Mouse (Mus musculus): ENCODE data around the gene Ttc7. TPM values are rescaled to one million over a fixed set of nuclear protein-coding genes. Genes with fewer than 3 reads are reported as not detected.

Gene Ttc7
- total and polyA plus RNA-seq, 3 experiments: 22.8 to 42.4 TPM; not detected in 1

DNA sequence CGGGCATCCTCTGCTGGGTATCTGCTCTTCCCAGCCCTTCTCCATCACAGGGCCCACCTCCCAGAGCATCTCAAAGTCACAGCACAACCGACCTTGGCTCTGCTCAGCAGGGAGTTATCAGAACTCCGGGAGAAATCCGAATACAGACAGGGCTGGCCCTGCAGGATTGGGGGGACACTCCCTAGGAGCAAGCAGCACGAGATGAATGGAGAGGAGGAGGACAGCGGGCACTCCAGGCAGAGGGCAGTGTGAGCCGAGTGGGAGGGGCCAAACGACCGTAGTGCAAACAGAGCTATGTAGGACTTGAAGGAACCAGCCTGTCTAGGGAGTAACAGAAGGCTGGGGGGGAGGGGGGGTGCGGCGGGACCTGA, 48.2 kb downstream of the Ttc7 start:
- Histone ChIP-seq H3K27me3 (ENCODE audit: control insufficient read depth in 1 of 2, insufficient read depth in 2 of 2, low read length in 2 of 2) (no peaks in the 10 kb centered on the region), H3K79me2 (ENCODE audit: control insufficient read depth, insufficient read depth, low read length, poor library complexity) (no peaks in the 10 kb centered on the region), H3K27ac (ENCODE audit: control insufficient read depth, low read depth, low read length) (no peak overlapping the region), H3K36me3 (ENCODE audit: control insufficient read depth in 1 of 2, insufficient read depth in 2 of 2, low read length in 2 of 2) (peaks cover 0 to 8% of the 10 kb centered on the region in 2 experiments; a peak in 3 of 4 replicates), H3K9ac (ENCODE audit: control insufficient read depth, low read depth, low read length, poor library complexity, severe bottlenecking) (no peak overlapping the region), H3K4me1 (ENCODE audit: control insufficient read depth in 1 of 2, insufficient read depth in 2 of 2, low read length in 2 of 2) (peaks cover 0 to 11% of the 10 kb centered on the region in 2 experiments; a peak in 2 of 4 replicates), H3K9me3 (replicated peaks; ENCODE audit: insufficient read depth, low read length) (no peaks in the 10 kb centered on the region), H3K4me3 (ENCODE audit: control insufficient read depth in 1 of 2, insufficient read depth in 1 of 2, low read depth in 2 of 2, low read length in 2 of 2) (no peak overlapping the region)
- no peak for TF ChIP-seq ZC3H11A (IDR thresholded peaks at IDR 0.05; ENCODE audit: low read depth, low read length)
- no peak for TF ChIP-seq ETS1 (IDR thresholded peaks at IDR 0.05; ENCODE audit: low read depth, low read length)
- no peak for TF ChIP-seq EP300 (IDR thresholded peaks at IDR 0.05; ENCODE audit: low read depth in 1 of 2, low read length in 2 of 2)
- no peak for TF ChIP-seq USF2 (IDR thresholded peaks at IDR 0.05; ENCODE audit: borderline replicate concordance in 1 of 2, insufficient read depth in 1 of 2, low read depth in 1 of 2, low read length in 2 of 2)
- no peak for TF ChIP-seq MXI1 (IDR thresholded peaks at IDR 0.05; ENCODE audit: low read depth, low read length)
- TF ChIP-seq MAZ (IDR thresholded peaks at IDR 0.05; ENCODE audit: low read depth, low read length): no peak
- TF ChIP-seq UBTF (IDR thresholded peaks at IDR 0.05; ENCODE audit: borderline replicate concordance, insufficient read depth, low read depth, low read length): no peak
- no peak for TF ChIP-seq CHD1 (IDR thresholded peaks at IDR 0.05; ENCODE audit: low read depth, low read length)
- TF ChIP-seq MAX (IDR thresholded peaks at IDR 0.05; ENCODE audit: low read length): no peak
- no peak for TF ChIP-seq JUND (IDR thresholded peaks at IDR 0.05; ENCODE audit: low read depth, low read length)
- TF ChIP-seq NELFE (IDR thresholded peaks at IDR 0.05; ENCODE audit: low read depth, low read length): no peak
- no peak for TF ChIP-seq E2F4 (IDR thresholded peaks at IDR 0.05; ENCODE audit: borderline replicate concordance, low read depth, low read length)
- no peak for TF ChIP-seq KAT2A (conservative IDR thresholded peaks at IDR 0.05; ENCODE audit: low read depth, low read length)
- TF ChIP-seq BHLHE40 (IDR thresholded peaks at IDR 0.05; ENCODE audit: borderline replicate concordance, low read depth, low read length): no peak
- no peak for TF ChIP-seq SIN3A (IDR thresholded peaks at IDR 0.05; ENCODE audit: low read length)
- TF ChIP-seq ZMIZ1 (IDR thresholded peaks at IDR 0.05; ENCODE audit: low read depth, low read length): no peak
- no peak for TF ChIP-seq TCF12 (IDR thresholded peaks at IDR 0.05; ENCODE audit: low read depth, low read length)
- no peak for DNase-seq (ENCODE audit: low read depth, low spot score)

DNA sequence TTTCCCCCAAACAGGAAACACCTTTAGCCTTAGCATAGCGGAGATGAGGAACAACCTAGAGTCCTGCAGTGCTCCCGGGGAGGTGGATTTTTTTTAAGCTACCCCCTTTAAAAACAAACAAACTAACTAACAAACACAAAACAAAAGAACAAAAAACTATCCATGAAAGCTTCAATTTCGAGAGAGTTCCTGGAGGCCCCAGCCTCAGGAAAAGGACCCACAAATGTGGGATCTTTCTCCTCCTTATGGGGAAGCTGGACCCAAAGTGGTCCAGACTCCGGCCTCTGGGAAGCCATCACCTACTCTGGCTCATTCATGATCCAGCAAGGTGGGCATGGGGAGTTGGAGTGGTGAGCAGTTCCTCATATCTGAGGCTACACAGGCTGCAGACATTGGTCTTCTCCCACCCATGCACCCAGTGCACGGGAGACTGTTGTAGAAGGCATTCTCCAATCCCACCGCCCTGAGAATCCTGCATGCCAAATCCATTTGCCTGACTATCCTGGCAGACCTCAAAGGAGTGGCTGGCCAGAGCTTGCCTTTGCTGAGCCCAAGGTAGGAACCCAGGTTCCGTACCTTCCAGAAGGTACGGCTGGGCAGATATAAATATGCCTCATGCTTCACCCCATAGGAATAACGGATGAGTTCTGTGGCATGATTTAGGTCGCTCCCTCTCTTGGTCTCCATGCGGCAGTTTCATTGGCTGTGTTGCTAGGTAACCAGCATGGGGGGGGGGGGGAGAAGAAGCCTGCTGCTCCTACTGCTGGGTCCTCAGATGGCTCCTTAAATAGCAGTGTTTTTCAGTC, 48.9 kb downstream of the Ttc7 start:
- H3K27me3 ChIP-seq (ENCODE audit: control insufficient read depth in 1 of 2, insufficient read depth in 2 of 2, low read length in 2 of 2): no peaks in the 10 kb centered on the region
- no peak for DNase-seq (ENCODE audit: low read depth, low spot score)
- H3K27ac ChIP-seq (ENCODE audit: control insufficient read depth, low read depth, low read length): no peak overlapping the region
- H3K36me3 ChIP-seq (ENCODE audit: control insufficient read depth in 1 of 2, insufficient read depth in 2 of 2, low read length in 2 of 2): peaks cover 0 to 7% of the 10 kb centered on the region in 2 experiments; a peak in 3 of 4 replicates
- H3K9ac ChIP-seq (ENCODE audit: control insufficient read depth, low read depth, low read length, poor library complexity, severe bottlenecking): no peak overlapping the region
- TF ChIP-seq UBTF (IDR thresholded peaks at IDR 0.05; ENCODE audit: borderline replicate concordance, insufficient read depth, low read depth, low read length) (no peak), ZMIZ1 (IDR thresholded peaks at IDR 0.05; ENCODE audit: low read depth, low read length) (no peak), MXI1 (IDR thresholded peaks at IDR 0.05; ENCODE audit: low read depth, low read length) (no peak), RAD21 (IDR thresholded peaks at IDR 0.05; ENCODE audit: low read depth, low read length) (no peak), TAL1 (IDR thresholded peaks at IDR 0.05; ENCODE audit: low read length) (no peak), RCOR1 (IDR thresholded peaks at IDR 0.05; ENCODE audit: low read depth, low read length) (no peak), ZC3H11A (IDR thresholded peaks at IDR 0.05; ENCODE audit: low read depth, low read length) (no peak), TCF12 (IDR thresholded peaks at IDR 0.05; ENCODE audit: low read depth, low read length) (no peak), POLR2AphosphoS5 (IDR thresholded peaks at IDR 0.05; ENCODE audit: borderline replicate concordance, low read depth, low read length) (no peak), JUND (IDR thresholded peaks at IDR 0.05; ENCODE audit: low read depth, low read length) (no peak), MAZ (IDR thresholded peaks at IDR 0.05; ENCODE audit: low read depth, low read length) (no peak), SMC3 (IDR thresholded peaks at IDR 0.05; ENCODE audit: low read depth, low read length) (no peak), CHD2 (IDR thresholded peaks at IDR 0.05; ENCODE audit: low read length) (no peak), USF1 (IDR thresholded peaks at IDR 0.05; ENCODE audit: low read depth, low read length) (no peak), MAX (IDR thresholded peaks at IDR 0.05; ENCODE audit: low read length) (no peak), POLR2A (IDR thresholded peaks at IDR 0.05; ENCODE audit: control insufficient read depth in 1 of 2, insufficient read depth in 1 of 2, low read depth in 1 of 2, low read length in 2 of 2, poor library complexity in 1 of 2) (no peak)
- H3K4me3 ChIP-seq (ENCODE audit: control insufficient read depth in 1 of 2, insufficient read depth in 1 of 2, low read depth in 2 of 2, low read length in 2 of 2): no peak overlapping the region
- no peaks in the 10 kb centered on the region for H3K79me2 ChIP-seq (ENCODE audit: control insufficient read depth, insufficient read depth, low read length, poor library complexity)
- H3K9me3 ChIP-seq (replicated peaks; ENCODE audit: insufficient read depth, low read length): no peaks in the 10 kb centered on the region
- peaks cover 0 to 8% of the 10 kb centered on the region in 2 experiments; a peak in 2 of 4 replicates for H3K4me1 ChIP-seq (ENCODE audit: control insufficient read depth in 1 of 2, insufficient read depth in 2 of 2, low read length in 2 of 2)

Measured in MEL (cell line).